Mouse (Mus musculus): ENCODE results near the gene Cdhr4. TPM values are rescaled to one million over a fixed set of nuclear protein-coding genes. Genes with fewer than 3 reads are reported as not detected.
"Not testable (repeated sequence)": the region's sequence is repeated elsewhere in the genome, so short reads cannot be mapped to it uniquely, and the experiment has no call there.

Cdhr4 gene
- total RNA-seq, 2 experiments from 2014 or later: 0.54 to 1.0 TPM

- no peak for DNase-seq
Measured at GRCm38 (mm10) chr9:108010385-108010784, 18.1 kb downstream of the Cdhr4 start.

DNA sequence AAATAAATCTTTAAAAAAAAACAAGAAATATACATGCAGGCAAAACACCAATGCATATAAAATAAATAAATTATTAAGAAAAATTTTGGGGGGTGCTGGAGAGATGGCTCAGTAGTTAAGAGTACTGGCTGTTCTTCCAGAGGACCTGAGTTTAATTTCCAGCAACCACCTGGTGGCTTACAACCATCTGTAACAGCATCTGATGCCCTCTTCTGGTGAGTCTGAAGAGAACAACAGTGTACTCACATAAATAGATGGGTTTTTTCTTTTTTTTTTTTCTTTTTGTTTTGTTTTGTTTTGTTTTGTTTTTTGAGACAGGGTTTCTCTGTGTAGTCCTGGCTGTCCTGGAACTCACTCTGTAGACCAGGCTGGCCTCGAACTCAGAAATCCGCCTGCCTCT lies 21.3 kb downstream of the Cdhr4 start:
- not testable (repeated sequence) for DNase-seq

- no peak for DNase-seq
Measured at GRCm38 (mm10) chr9:108017127-108017526, 24.8 kb downstream of the Cdhr4 start.

GRCm38 (mm10) chr9:108020741-108021140 lies 28.4 kb downstream of the Cdhr4 start:
- DNase-seq: no peak

- DNase-seq: no peak
Measured at GRCm38 (mm10) chr9:108023216-108023615, 30.9 kb downstream of the Cdhr4 start.

- no peak for DNase-seq
Measured at GRCm38 (mm10) chr9:108026584-108026983, 34.3 kb downstream of the Cdhr4 start.

GRCm38 (mm10) chr9:108027867-108028266 lies 35.6 kb downstream of the Cdhr4 start:
- DNase-seq: no peak

DNA sequence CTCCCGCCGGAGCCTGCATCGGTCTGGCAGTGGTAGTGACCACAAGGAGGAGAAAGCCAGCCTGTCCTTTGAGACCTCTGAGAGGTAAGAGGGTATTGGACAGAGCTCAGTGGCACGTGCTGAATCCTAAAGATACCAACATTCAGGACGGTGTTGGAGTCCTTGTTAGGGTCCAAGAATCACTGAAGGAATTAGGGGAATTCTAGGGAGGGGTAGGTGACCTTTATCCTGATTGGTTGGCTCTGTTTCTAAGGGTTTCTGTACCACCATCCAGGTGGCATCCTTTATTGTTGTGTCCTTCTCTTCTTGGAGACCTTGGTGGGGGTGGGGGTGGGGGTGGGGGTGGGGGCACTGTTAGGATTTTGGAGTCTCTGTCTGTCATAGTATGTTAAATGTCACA lies 39.8 kb downstream of the Cdhr4 start:
- DNase-seq: no peak

DNA sequence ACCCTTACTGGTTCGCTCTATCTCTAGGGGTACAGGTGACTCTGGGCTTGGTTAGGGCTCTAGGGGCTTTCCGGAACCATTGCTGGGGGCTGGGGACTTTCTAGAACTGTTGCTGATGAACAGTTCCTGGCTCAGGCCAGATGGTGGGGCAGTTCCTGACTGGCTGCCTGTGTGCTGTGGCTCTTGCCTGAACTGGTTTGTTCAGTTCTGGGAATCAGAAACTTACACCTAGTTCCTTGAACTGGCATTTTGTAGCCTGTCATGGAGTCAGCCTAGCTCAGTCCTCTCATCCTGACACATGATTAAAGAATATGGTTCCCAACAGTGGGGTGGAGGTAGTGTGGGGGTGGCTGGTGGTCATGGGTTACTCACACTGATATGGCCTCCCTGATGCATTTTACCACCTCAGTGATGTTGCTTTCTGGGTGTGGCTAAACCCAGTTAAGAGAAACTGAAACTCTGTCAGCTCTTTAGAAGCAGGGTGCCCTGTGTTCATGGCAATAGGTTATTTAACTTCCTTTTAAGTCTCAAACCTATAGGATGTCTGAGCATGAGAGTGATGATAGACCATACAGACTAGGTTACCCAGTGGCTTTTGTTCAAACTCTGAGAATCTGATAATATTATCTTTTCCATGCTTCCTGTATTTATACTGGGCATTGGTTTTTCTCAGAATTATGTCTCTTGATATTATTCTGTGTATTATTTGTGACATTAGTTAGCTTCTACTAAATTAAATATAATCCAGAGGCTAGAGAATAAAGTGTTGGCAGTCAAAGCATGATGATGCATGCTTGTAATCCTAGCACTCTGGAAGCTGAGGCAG lies 43.2 kb downstream of the Cdhr4 start:
- DNase-seq: no peak

GRCm38 (mm10) chr9:108044751-108045492 lies 52.6 kb downstream of the Cdhr4 start:
- peak; percentile 7 for DNase-seq

DNA sequence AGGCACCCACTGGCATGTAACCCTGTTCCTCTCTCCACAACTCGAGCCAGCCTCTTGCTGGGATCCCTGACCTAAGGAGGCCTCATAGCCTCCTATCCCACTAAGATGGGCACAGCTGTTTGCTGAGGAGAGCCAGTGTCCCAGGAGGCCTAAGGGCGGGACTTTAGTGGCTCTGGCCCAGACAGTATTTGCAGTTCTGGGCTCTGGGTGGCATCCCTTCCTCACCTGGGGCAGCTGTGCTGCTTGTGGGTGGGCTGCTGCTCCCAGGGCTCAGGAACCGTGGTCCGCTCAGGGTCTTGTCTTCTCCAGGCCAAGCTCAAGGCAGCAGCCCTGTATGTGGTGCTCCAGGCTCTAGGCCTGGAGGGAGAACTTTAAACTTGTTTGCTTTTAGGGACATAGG lies 54.3 kb downstream of the Cdhr4 start:
- DNase-seq: peak; percentile 6

GRCm38 (mm10) chr9:108047601-108048565 lies 55.6 kb downstream of the Cdhr4 start:
- DNase-seq: peak; percentile 11

DNA sequence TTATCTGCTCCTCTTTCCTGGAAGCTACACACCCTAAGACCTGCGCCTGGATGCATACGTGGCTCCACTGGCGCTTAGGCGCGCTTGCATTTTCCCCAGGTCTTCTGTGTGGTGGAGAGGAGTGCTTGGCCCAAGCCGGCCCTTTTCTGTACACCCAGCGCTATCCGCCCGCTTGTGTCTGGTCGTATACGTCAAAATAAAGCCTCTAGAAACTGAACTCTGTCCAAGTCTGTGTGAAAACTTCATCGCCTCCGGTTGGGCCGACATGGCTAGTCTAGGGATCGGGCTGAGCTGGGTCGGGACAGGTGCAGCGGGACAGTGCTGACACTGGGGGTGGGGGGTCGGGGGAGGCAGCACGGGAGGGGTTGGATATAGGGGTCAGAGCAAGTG lies 56.3 kb downstream of the Cdhr4 start:
- no peak for DNase-seq

GRCm38 (mm10) chr9:108049016-108049455 lies 56.7 kb downstream of the Cdhr4 start, which contains the start of gene Gmppb:
TSS of gene Gmppb (plus strand) at chr9:108049242.
- peak; percentile 92 for DNase-seq

Other genes with a start within 250 kb of the Cdhr4 start
- 10 to 100 TPM; 39.2 to 71.2 TPM for gene Rbm5, start 221.5 kb upstream of the Cdhr4 start, total RNA-seq (2021)
- 10 to 100 TPM; 21.6 to 35.5 TPM for gene Rbm6, start 119.3 kb upstream of the Cdhr4 start, total RNA-seq (2021)
- gene Mon1a, start 104.3 kb upstream of the Cdhr4 start, total RNA-seq (2021): 1 to 10 TPM; 4.0 to 4.8 TPM
- gene Mst1r, start 85.6 kb upstream of the Cdhr4 start, total RNA-seq (2021): 1 to 10 TPM; 1.9 to 5.6 TPM
- not detected for gene Actl11, start 64.0 kb upstream of the Cdhr4 start, total RNA-seq (2021)
- under 1 TPM; 0.80 to 0.86 TPM for gene Camkv, start 56.8 kb upstream of the Cdhr4 start, total RNA-seq (2021)
- gene Traip, start 42.4 kb upstream of the Cdhr4 start, total RNA-seq (2021): 1 to 10 TPM; 1.6 to 2.2 TPM
- 1 to 10 TPM; 4.4 to 6.5 TPM for gene Uba7, start 17.0 kb upstream of the Cdhr4 start, total RNA-seq (2021)
- under 1 TPM; 0.47 to 0.59 TPM for gene Gm20661, start 9.4 kb upstream of the Cdhr4 start, total RNA-seq (2021)
- 10 to 100 TPM in 1 of 2 experiments, 1 to 10 TPM in 1; 8.8 to 14.0 TPM for gene Inka1, start 6.6 kb upstream of the Cdhr4 start, total RNA-seq (2021)
- gene Gm20662, start 3.9 kb downstream of the Cdhr4 start, total RNA-seq (2021): not detected
- gene Ip6k1, start 10.0 kb downstream of the Cdhr4 start, total RNA-seq (2021): 10 to 100 TPM; 38.9 to 42.9 TPM
- gene Gmppb, start 56.7 kb downstream of the Cdhr4 start, total RNA-seq (2021): 10 to 100 TPM in 1 of 2 experiments, 1 to 10 TPM in 1; 8.6 to 10.6 TPM
- 1 to 10 TPM; 2.6 to 3.6 TPM for gene Amigo3, start 60.7 kb downstream of the Cdhr4 start, total RNA-seq (2021)
- gene Mst1, start 87.9 kb downstream of the Cdhr4 start, total RNA-seq (2021): under 1 TPM in 1 of 2 experiments, not detected in 1; 0.11 TPM
- 100 to 1,000 TPM; 153 to 172 TPM for gene Rnf123, start 90.8 kb downstream of the Cdhr4 start, total RNA-seq (2021)
- gene Apeh, start 102.1 kb downstream of the Cdhr4 start, total RNA-seq (2021): 10 to 100 TPM; 33.9 to 36.6 TPM
- gene Bsn, start 197.9 kb downstream of the Cdhr4 start, total RNA-seq (2021): under 1 TPM; 0.47 to 0.54 TPM

Data from gastrocnemius, postnatal 10 days (tissue).